Mouse (Mus musculus): ENCODE results near the gene Prickle4. TPM values are rescaled to one million over a fixed set of nuclear protein-coding genes. Genes with fewer than 3 reads are reported as not detected.

Prickle4 gene
- polyA plus RNA-seq, 1 experiment = 2.2 TPM

DNA sequence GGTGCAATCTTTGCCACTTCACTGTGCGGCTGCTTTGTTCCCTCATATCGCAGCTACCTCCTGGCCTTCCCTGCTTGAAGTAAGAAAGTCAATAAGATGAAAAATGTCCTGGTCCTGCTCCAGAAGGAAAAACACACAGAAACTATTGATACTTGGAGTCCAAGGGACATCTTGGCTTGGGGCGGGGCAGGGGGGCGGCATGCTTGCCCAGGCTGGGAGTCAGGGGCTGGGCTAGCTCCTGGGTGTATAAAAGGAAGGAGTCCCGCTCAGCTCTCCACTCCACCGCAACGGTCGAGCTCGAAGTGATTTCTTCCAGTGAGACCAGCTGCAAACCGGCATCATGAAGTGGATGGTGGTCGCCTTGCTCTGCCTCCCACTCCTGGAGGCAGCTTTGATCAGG lies 32.0 kb upstream of the Prickle4 start, which contains the start of gene Pgc:
Pgc (plus strand) TSS at position 277 of the 400 bp plus-strand sequence.
- no peaks in the 10 kb centered on the region for H3K36me3 ChIP-seq (ENCODE audit: control insufficient read depth, insufficient read depth, low read length, poor library complexity, severe bottlenecking)
- TF ChIP-seq EP300 (IDR thresholded peaks at IDR 0.05; ENCODE audit: insufficient read depth, low read depth, low read length) (no peak), CTCF (IDR thresholded peaks at IDR 0.05; ENCODE audit: low read depth, low read length) (no peak), POLR2A (IDR thresholded peaks at IDR 0.05; ENCODE audit: insufficient read depth, low read length) (no peak)
- no peak within 1 kb of the TSS for H3K4me3 ChIP-seq (ENCODE audit: low read depth, low read length)
- H3K27ac ChIP-seq (ENCODE audit: insufficient read depth, low read length) = no peak within 1 kb of the TSS
- H3K27me3 ChIP-seq (ENCODE audit: control insufficient read depth, insufficient read depth, low read length, poor library complexity, severe bottlenecking) = no peaks in the 10 kb centered on the region
- H3K4me1 ChIP-seq (ENCODE audit: control insufficient read depth, insufficient read depth, low read length) = peaks cover 13% of the 10 kb centered on the region
- H3K9me3 ChIP-seq (replicated peaks; ENCODE audit: control insufficient read depth, insufficient read depth, low read length, poor library complexity, severe bottlenecking) = no peaks in the 10 kb centered on the region
- H3K9ac ChIP-seq (ENCODE audit: low read depth, poor library complexity, severe bottlenecking) = no peak within 1 kb of the TSS

DNA sequence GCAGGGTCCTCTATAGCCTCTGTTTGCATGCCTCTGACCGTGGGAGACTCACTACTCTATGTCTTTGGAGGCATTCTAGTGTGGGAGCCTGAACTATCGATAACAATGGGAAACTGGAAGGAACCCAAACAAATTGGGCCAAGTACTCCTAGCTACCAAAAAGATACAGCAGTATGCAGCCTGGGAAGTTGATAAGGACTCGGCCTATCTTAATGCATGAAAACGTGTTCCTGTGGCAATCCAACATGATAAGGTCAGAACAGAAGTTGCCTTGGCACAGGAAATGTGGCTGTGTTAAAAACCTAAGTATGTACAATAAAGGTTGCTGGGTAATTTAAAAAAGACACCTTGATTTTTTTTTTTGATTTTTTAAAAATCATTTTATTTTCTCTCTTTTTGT lies 26.6 kb upstream of the Prickle4 start:
- Histone ChIP-seq H3K36me3 (ENCODE audit: control insufficient read depth, insufficient read depth, low read length, poor library complexity, severe bottlenecking) (no peaks in the 10 kb centered on the region), H3K4me3 (ENCODE audit: low read depth, low read length) (no peak overlapping the region), H3K27ac (ENCODE audit: insufficient read depth, low read length) (no peak overlapping the region), H3K9ac (ENCODE audit: low read depth, poor library complexity, severe bottlenecking) (no peak overlapping the region), H3K4me1 (ENCODE audit: control insufficient read depth, insufficient read depth, low read length) (peaks cover 3% of the 10 kb centered on the region), H3K9me3 (replicated peaks; ENCODE audit: control insufficient read depth, insufficient read depth, low read length, poor library complexity, severe bottlenecking) (no peaks in the 10 kb centered on the region), H3K27me3 (ENCODE audit: control insufficient read depth, insufficient read depth, low read length, poor library complexity, severe bottlenecking) (no peaks in the 10 kb centered on the region)
- TF ChIP-seq POLR2A (IDR thresholded peaks at IDR 0.05; ENCODE audit: insufficient read depth, low read length) (no peak), CTCF (IDR thresholded peaks at IDR 0.05; ENCODE audit: low read depth, low read length) (no peak), EP300 (IDR thresholded peaks at IDR 0.05; ENCODE audit: insufficient read depth, low read depth, low read length) (no peak)

DNA sequence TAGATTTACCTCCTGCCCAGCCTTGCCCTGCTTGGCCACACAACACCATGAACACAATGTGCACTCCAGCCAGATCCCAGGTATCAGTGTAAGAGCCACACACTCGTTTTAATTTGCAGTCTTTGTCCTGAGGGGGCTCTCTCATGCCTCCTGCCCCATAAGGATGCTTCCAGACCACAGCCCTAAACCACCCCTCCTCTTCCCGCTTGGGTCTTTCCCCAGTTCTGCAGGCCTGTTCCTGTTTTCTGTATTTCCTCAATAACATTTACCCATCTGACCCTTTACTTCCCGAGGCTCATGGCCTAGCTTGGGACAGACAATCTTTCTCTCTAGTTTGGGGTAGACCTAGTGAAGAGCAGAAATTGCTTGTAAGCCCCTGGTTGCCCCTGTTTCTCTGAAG lies 20.5 kb upstream of the Prickle4 start:
- TF ChIP-seq EP300 (IDR thresholded peaks at IDR 0.05; ENCODE audit: insufficient read depth, low read depth, low read length) = no peak
- no peak for TF ChIP-seq POLR2A (IDR thresholded peaks at IDR 0.05; ENCODE audit: insufficient read depth, low read length)
- Histone ChIP-seq H3K36me3 (ENCODE audit: control insufficient read depth, insufficient read depth, low read length, poor library complexity, severe bottlenecking) (no peaks in the 10 kb centered on the region), H3K9me3 (replicated peaks; ENCODE audit: control insufficient read depth, insufficient read depth, low read length, poor library complexity, severe bottlenecking) (no peaks in the 10 kb centered on the region), H3K27me3 (ENCODE audit: control insufficient read depth, insufficient read depth, low read length, poor library complexity, severe bottlenecking) (no peaks in the 10 kb centered on the region), H3K9ac (ENCODE audit: low read depth, poor library complexity, severe bottlenecking) (no peak overlapping the region), H3K27ac (ENCODE audit: insufficient read depth, low read length) (no peak overlapping the region), H3K4me1 (ENCODE audit: control insufficient read depth, insufficient read depth, low read length) (peaks cover 19% of the 10 kb centered on the region), H3K4me3 (ENCODE audit: low read depth, low read length) (no peak overlapping the region)

DNA sequence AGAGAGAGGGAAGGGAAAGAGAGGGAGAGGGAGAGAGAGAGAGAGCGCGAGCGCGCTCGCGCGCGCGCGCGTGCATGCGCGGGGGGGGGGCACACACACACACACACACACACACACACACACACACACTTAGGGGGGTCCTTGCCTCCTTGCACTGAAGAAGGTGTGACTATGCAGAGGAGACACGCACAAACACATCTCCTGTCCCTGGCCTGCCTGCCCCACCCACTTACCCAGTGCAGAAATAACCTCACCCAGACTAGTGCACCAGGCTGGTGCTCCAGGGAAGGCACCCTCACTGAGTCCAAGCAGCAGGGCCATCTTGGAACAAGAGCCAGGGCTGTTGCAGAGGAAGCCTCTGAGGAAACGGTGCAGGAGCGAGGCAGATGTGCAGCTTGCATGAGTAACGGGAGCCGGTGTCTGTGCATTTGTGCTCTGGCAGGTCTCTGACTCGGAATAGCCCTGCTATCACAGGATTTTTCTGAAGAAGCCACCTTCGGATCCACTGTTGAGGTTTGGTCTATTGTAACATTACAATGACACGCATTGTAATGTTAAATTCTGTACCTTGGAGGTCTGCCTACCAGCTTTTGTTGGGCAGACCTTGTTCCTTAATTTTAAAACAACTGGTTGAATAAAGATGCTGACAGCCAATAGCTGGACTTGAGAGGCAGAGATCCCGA lies 18.5 kb upstream of the Prickle4 start:
- H3K4me3 ChIP-seq (ENCODE audit: low read depth, low read length) = peak overlapping the region; percentile 34
- TF ChIP-seq EP300 (IDR thresholded peaks at IDR 0.05; ENCODE audit: insufficient read depth, low read depth, low read length) (0 out of 2 replicates have a peak, but pooled peaks have one; percentile 5), POLR2A (IDR thresholded peaks at IDR 0.05; ENCODE audit: insufficient read depth, low read length) (no peak)
- H3K36me3 ChIP-seq (ENCODE audit: control insufficient read depth, insufficient read depth, low read length, poor library complexity, severe bottlenecking) = no peaks in the 10 kb centered on the region
- peak overlapping the region; percentile 73 for H3K27ac ChIP-seq (ENCODE audit: insufficient read depth, low read length)
- no peaks in the 10 kb centered on the region for H3K9me3 ChIP-seq (replicated peaks; ENCODE audit: control insufficient read depth, insufficient read depth, low read length, poor library complexity, severe bottlenecking)
- H3K4me1 ChIP-seq (ENCODE audit: control insufficient read depth, insufficient read depth, low read length) = peaks cover 21% of the 10 kb centered on the region
- H3K27me3 ChIP-seq (ENCODE audit: control insufficient read depth, insufficient read depth, low read length, poor library complexity, severe bottlenecking) = no peaks in the 10 kb centered on the region
- no peak overlapping the region for H3K9ac ChIP-seq (ENCODE audit: low read depth, poor library complexity, severe bottlenecking)

DNA sequence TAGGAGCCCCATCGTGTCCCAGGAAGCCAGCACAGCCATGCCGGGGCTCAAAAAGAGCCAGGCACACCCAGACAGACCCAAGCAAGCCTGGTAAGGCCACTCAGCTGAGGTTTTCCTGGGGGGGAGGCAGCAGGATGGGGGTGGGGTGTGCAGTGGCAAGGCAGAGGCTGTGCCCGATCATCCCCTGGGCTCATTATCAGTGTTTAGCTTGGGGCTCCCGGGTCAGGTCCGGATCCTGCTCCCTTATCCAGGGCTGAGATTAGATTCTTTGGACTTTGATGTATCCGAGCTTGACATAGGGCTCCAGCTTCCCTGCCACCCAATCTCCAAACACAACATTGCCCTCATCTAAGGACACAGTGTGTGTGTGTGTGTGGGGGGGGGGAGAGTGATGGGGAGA lies 17.3 kb upstream of the Prickle4 start:
- Histone ChIP-seq H3K4me3 (ENCODE audit: low read depth, low read length) (no peak overlapping the region), H3K9me3 (replicated peaks; ENCODE audit: control insufficient read depth, insufficient read depth, low read length, poor library complexity, severe bottlenecking) (no peaks in the 10 kb centered on the region), H3K27ac (ENCODE audit: insufficient read depth, low read length) (peak overlapping the region; percentile 81), H3K36me3 (ENCODE audit: control insufficient read depth, insufficient read depth, low read length, poor library complexity, severe bottlenecking) (no peaks in the 10 kb centered on the region), H3K4me1 (ENCODE audit: control insufficient read depth, insufficient read depth, low read length) (peaks cover 22% of the 10 kb centered on the region), H3K9ac (ENCODE audit: low read depth, poor library complexity, severe bottlenecking) (no peak overlapping the region), H3K27me3 (ENCODE audit: control insufficient read depth, insufficient read depth, low read length, poor library complexity, severe bottlenecking) (no peaks in the 10 kb centered on the region)
- TF ChIP-seq CTCF (IDR thresholded peaks at IDR 0.05; ENCODE audit: low read depth, low read length) = no peak

DNA sequence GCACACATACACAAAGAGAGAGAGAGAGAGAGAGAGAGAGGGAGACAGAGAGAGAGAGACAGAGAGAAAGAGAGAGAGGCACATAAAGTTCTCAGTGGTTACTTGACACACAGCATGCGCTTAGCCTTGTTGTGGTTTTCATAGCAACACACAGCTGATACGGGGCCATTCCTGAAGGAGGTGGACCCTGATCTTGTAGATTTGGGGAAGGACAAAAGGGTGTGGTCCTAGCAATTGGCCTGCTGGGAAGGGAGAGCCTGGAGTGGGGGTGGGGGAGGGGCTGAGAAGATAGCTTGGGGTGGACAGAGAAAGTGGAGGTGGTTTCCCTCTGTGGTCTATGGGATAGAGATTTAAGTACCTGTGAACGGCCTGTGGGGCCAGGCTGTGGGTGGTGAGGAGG lies 15.5 kb upstream of the Prickle4 start:
- TF ChIP-seq POLR2A (IDR thresholded peaks at IDR 0.05; ENCODE audit: insufficient read depth, low read length) = no peak
- peak; percentile 87 for TF ChIP-seq EP300 (IDR thresholded peaks at IDR 0.05; ENCODE audit: insufficient read depth, low read depth, low read length)
- no peaks in the 10 kb centered on the region for H3K9me3 ChIP-seq (replicated peaks; ENCODE audit: control insufficient read depth, insufficient read depth, low read length, poor library complexity, severe bottlenecking)
- 0 out of 2 replicates have a peak overlapping the region, but pooled peaks have one; percentile 5 for H3K9ac ChIP-seq (ENCODE audit: low read depth, poor library complexity, severe bottlenecking)
- peaks cover 24% of the 10 kb centered on the region for H3K4me1 ChIP-seq (ENCODE audit: control insufficient read depth, insufficient read depth, low read length)
- no peaks in the 10 kb centered on the region for H3K36me3 ChIP-seq (ENCODE audit: control insufficient read depth, insufficient read depth, low read length, poor library complexity, severe bottlenecking)
- no peaks in the 10 kb centered on the region for H3K27me3 ChIP-seq (ENCODE audit: control insufficient read depth, insufficient read depth, low read length, poor library complexity, severe bottlenecking)
- H3K27ac ChIP-seq (ENCODE audit: insufficient read depth, low read length) = peak overlapping the region; percentile 71
- no peak overlapping the region for H3K4me3 ChIP-seq (ENCODE audit: low read depth, low read length)

Data from ES-Bruce4 (cell line).